Mouse (Mus musculus): ENCODE measurements around the gene Tmem211. TPM values are rescaled to one million over a fixed set of nuclear protein-coding genes. Genes with fewer than 3 reads are reported as not detected.

Gene Tmem211
- polyA plus RNA-seq, 1 experiment from 2014 or later = not detected

DNA sequence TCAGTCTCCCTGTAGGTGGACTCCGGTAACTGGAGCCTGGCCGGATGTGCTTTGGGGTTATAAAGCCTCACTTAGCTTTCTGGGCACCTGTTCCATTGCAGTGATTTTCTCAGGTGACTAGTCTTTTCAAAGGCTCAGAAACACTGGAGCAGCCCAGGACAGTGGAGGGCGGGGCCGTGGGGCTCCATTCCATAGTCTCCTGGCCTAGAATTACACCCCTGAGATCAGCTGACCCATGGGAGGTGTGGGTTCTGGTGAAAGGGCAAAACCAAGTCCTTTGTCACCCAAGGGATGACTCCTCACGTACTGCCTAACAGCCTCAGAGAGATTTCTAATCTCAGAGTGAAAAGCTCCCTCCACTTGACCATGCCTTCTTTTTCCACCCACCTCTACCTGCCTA lies 3.5 kb downstream of the Tmem211 start:
- H3K9me3 ChIP-seq (replicated peaks; ENCODE audit: control insufficient read depth, low read length) = no peaks in the 10 kb centered on the region
- no peak overlapping the region for H3K27ac ChIP-seq (ENCODE audit: low read length)
- no peaks in the 10 kb centered on the region; the same call in 1 of the 2 replicates for H3K4me1 ChIP-seq (ENCODE audit: control insufficient read depth, low read depth, low read length)
- ATAC-seq (ENCODE audit: low read depth) = no peak
- H3K36me3 ChIP-seq (ENCODE audit: control insufficient read depth, insufficient read depth) = no peaks in the 10 kb centered on the region
- 51% methylated on average over 5 of the region's 5 CpGs for WGBS (ENCODE audit: insufficient replicate concordance)
- no peaks in the 10 kb centered on the region; the same call in 1 of the 2 replicates for H3K27me3 ChIP-seq (ENCODE audit: control insufficient read depth, insufficient read depth, low read depth, low read length)
- H3K9ac ChIP-seq (ENCODE audit: low read depth, low read length) = no peak overlapping the region
- no peak overlapping the region for H3K4me3 ChIP-seq (ENCODE audit: low read depth, low read length)
- no peak overlapping the region for H3K4me2 ChIP-seq (ENCODE audit: low read depth, low read length)

DNA sequence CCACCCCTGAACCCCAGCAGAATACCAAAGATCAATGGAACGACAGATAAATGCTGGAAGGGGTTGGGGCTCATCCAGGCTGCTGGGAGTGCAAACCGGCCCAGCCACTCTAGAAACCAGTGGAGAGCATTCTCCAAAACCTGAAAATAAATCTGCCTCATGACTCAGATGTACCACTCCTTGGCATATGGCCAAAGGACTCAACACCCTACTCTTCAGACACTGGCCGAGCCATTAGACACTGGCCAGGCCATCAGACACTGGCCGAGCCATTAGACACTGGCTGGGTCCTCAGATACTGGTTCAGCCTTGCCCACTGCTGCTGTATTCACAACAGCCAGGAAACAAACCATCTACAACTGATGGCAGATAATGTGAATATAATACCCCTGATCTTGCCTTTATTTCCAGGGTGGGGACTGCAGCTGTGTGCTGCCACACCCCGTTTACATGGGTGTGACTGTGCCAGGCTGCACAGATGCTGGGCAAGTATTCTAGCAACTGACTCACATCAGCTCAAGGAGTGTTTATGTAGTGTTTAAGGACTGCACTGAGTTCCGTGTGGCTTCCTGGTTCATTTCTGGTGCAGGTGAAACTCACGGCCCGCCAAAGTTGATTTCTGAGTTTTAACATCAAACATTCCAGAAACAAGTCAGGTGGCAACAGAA lies 22.7 kb downstream of the Tmem211 start:
- Histone ChIP-seq H3K27ac (ENCODE audit: low read length) (no peak overlapping the region), H3K36me3 (ENCODE audit: control insufficient read depth, insufficient read depth) (no peaks in the 10 kb centered on the region), H3K9me3 (replicated peaks; ENCODE audit: control insufficient read depth, low read length) (no peaks in the 10 kb centered on the region), H3K4me1 (ENCODE audit: control insufficient read depth, low read depth, low read length) (no peaks in the 10 kb centered on the region), H3K9ac (ENCODE audit: low read depth, low read length) (no peak overlapping the region), H3K4me3 (ENCODE audit: low read depth, low read length) (no peak overlapping the region), H3K4me2 (ENCODE audit: low read depth, low read length) (no peak overlapping the region), H3K27me3 (ENCODE audit: control insufficient read depth, insufficient read depth, low read depth, low read length) (no peaks in the 10 kb centered on the region)
- 59% methylated on average over 8 of the region's 8 CpGs for WGBS (ENCODE audit: insufficient replicate concordance)
- no peak for ATAC-seq (ENCODE audit: low read depth)

DNA sequence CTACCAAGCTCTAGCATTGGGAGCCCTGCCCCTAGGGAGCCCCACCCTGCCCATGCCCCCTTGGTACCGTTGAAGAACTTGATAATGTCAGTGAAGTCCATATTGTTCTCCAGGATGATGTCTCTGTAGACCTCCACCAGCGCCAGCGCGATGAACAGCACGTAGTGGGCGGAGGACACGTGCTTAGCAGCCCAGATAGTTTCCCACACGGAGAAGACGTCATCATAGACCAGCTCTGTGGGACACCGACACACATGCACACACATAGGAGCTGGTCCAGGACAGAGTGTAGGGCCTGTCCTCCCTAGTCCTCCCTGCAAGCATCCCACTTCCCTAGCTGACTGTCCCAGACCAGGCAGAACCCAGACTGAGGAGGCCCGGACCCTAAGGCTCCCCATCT lies 24.1 kb downstream of the Tmem211 start:
- 75% methylated on average over 11 of the region's 11 CpGs for WGBS (ENCODE audit: insufficient replicate concordance)
- Histone ChIP-seq H3K36me3 (ENCODE audit: control insufficient read depth, insufficient read depth) (no peaks in the 10 kb centered on the region), H3K9ac (ENCODE audit: low read depth, low read length) (no peak overlapping the region), H3K4me2 (ENCODE audit: low read depth, low read length) (no peak overlapping the region), H3K27ac (ENCODE audit: low read length) (no peak overlapping the region), H3K9me3 (replicated peaks; ENCODE audit: control insufficient read depth, low read length) (no peaks in the 10 kb centered on the region), H3K4me1 (ENCODE audit: control insufficient read depth, low read depth, low read length) (no peaks in the 10 kb centered on the region), H3K27me3 (ENCODE audit: control insufficient read depth, insufficient read depth, low read depth, low read length) (no peaks in the 10 kb centered on the region), H3K4me3 (ENCODE audit: low read depth, low read length) (no peak overlapping the region)
- no peak for ATAC-seq (ENCODE audit: low read depth)

DNA sequence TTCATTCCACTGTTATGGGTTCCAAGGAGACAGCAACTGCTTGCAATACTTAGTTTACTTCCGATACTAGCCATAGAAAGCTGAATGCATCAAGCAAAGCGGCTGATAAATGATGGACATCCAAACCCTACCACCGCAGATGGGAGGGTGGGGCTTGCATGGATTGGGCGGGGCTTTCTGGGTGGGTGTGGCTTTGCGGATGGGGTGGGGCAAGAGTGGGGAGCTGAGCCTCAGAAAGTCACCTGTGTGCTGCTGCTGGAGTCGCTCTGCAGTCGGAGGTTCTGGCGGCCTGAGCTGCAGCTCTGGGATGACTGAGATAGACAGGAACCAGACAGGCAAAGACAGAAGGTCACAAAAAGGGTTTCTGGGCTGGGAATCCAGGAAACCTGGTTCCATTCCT lies 38.9 kb downstream of the Tmem211 start:
- H3K4me3 ChIP-seq (ENCODE audit: low read depth, low read length) = no peak overlapping the region
- H3K9me3 ChIP-seq (replicated peaks; ENCODE audit: control insufficient read depth, low read length) = 0 out of 2 replicates have a peak, but pooled peaks cover 3% of the 10 kb centered on the region
- no peak overlapping the region for H3K27ac ChIP-seq (ENCODE audit: low read length)
- H3K27me3 ChIP-seq (ENCODE audit: control insufficient read depth, insufficient read depth, low read depth, low read length) = no peaks in the 10 kb centered on the region
- H3K4me1 ChIP-seq (ENCODE audit: control insufficient read depth, low read depth, low read length) = no peaks in the 10 kb centered on the region
- no peaks in the 10 kb centered on the region for H3K36me3 ChIP-seq (ENCODE audit: control insufficient read depth, insufficient read depth)
- no peak for ATAC-seq (ENCODE audit: low read depth)
- 64% methylated on average over 8 of the region's 8 CpGs for WGBS (ENCODE audit: insufficient replicate concordance)
- H3K4me2 ChIP-seq (ENCODE audit: low read depth, low read length) = no peak overlapping the region
- H3K9ac ChIP-seq (ENCODE audit: low read depth, low read length) = no peak overlapping the region

DNA sequence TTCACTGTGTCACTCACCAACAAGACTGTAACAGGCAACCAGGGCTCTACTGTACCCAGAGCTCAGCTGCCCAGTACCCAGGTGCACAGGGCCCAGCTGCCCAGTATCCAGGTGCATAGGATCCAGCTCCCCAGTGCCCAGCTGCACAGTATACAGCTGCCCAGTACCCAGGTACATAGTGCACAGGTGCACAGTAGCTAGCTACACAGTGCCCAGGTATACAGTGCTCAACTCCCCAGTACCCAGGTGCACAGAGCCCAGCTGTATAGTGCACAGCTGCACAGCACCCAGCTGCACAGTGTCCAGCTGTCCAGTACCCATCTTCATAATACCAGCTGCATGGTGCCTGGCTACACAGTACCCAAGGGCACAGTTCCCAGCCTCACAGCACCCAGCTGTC lies 41.5 kb downstream of the Tmem211 start:
- no peak overlapping the region for H3K9ac ChIP-seq (ENCODE audit: low read depth, low read length)
- 0 out of 2 replicates have a peak, but pooled peaks cover 3% of the 10 kb centered on the region for H3K9me3 ChIP-seq (replicated peaks; ENCODE audit: control insufficient read depth, low read length)
- no peak for ATAC-seq (ENCODE audit: low read depth)
- H3K4me3 ChIP-seq (ENCODE audit: low read depth, low read length) = no peak overlapping the region
- no peak overlapping the region for H3K27ac ChIP-seq (ENCODE audit: low read length)
- no peak overlapping the region for H3K4me2 ChIP-seq (ENCODE audit: low read depth, low read length)
- H3K27me3 ChIP-seq (ENCODE audit: control insufficient read depth, insufficient read depth, low read depth, low read length) = no peaks in the 10 kb centered on the region
- H3K36me3 ChIP-seq (ENCODE audit: control insufficient read depth, insufficient read depth) = no peaks in the 10 kb centered on the region
- H3K4me1 ChIP-seq (ENCODE audit: control insufficient read depth, low read depth, low read length) = no peaks in the 10 kb centered on the region

DNA sequence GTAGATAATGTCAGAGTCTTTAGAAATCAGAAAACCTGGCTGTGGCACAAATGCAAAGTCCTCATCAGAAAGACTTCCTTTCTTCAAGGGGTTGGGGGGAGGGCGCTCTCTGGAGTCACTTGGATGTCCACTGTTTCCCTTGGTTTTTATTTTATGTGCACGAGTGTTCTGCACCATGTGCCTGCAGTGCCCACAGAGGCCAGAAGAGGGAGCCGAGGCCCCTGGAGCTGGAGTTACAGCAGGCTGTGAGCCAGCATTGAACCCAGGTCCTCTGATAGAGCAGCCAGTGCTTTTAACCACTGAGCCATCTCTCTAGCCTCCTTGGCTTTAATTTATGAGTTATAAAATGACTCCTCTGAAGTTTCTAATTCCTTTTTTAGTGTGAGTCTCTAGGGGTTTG lies 43.3 kb downstream of the Tmem211 start:
- H3K27ac ChIP-seq (ENCODE audit: low read length) = no peak overlapping the region
- H3K4me3 ChIP-seq (ENCODE audit: low read depth, low read length) = no peak overlapping the region
- H3K4me2 ChIP-seq (ENCODE audit: low read depth, low read length) = no peak overlapping the region
- H3K36me3 ChIP-seq (ENCODE audit: control insufficient read depth, insufficient read depth) = no peaks in the 10 kb centered on the region
- H3K4me1 ChIP-seq (ENCODE audit: control insufficient read depth, low read depth, low read length) = no peaks in the 10 kb centered on the region
- ATAC-seq (ENCODE audit: low read depth) = no peak
- 51% methylated on average over 3 of the region's 3 CpGs for WGBS (ENCODE audit: insufficient replicate concordance)
- H3K27me3 ChIP-seq (ENCODE audit: control insufficient read depth, insufficient read depth, low read depth, low read length) = no peaks in the 10 kb centered on the region
- H3K9ac ChIP-seq (ENCODE audit: low read depth, low read length) = no peak overlapping the region
- 0 out of 2 replicates have a peak, but pooled peaks cover 3% of the 10 kb centered on the region for H3K9me3 ChIP-seq (replicated peaks; ENCODE audit: control insufficient read depth, low read length)

DNA sequence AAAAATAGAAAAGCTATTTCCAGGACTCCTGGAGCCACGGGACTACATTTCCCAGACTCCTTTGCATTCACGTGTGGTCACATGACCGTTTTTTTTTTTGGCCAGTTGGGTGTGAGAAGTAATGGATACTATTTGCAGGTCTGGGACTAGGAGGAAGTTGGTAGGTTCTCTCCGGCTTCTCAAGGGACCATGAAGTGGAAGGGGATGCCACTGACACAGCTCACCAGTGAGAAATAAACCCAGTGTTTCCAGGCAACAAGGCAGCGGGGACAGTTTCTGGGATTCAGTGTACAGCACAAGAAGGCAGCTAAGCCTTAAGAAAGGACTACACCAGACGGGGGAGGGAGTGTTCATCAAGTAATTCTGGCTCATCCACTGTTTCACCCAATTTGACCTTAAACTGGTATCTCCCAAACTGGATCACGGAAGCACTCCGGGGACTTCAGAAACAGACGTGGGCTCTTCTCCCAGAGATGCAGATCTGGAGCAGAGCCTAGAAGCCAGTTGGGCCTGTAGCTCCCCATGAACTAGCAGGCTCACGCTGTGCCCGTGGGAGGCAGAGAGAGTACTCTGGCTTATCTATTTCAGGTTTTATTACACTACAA lies 44.6 kb downstream of the Tmem211 start:
- Histone ChIP-seq H3K9me3 (replicated peaks; ENCODE audit: control insufficient read depth, low read length) (0 out of 2 replicates have a peak, but pooled peaks cover 3% of the 10 kb centered on the region), H3K4me3 (ENCODE audit: low read depth, low read length) (no peak overlapping the region), H3K9ac (ENCODE audit: low read depth, low read length) (no peak overlapping the region), H3K27ac (ENCODE audit: low read length) (no peak overlapping the region), H3K36me3 (ENCODE audit: control insufficient read depth, insufficient read depth) (no peaks in the 10 kb centered on the region), H3K27me3 (ENCODE audit: control insufficient read depth, insufficient read depth, low read depth, low read length) (no peaks in the 10 kb centered on the region), H3K4me2 (ENCODE audit: low read depth, low read length) (no peak overlapping the region), H3K4me1 (ENCODE audit: control insufficient read depth, low read depth, low read length) (no peaks in the 10 kb centered on the region)
- no peak for ATAC-seq (ENCODE audit: low read depth)
- 55% methylated on average over 11 of the region's 11 CpGs for WGBS (ENCODE audit: insufficient replicate concordance)

DNA sequence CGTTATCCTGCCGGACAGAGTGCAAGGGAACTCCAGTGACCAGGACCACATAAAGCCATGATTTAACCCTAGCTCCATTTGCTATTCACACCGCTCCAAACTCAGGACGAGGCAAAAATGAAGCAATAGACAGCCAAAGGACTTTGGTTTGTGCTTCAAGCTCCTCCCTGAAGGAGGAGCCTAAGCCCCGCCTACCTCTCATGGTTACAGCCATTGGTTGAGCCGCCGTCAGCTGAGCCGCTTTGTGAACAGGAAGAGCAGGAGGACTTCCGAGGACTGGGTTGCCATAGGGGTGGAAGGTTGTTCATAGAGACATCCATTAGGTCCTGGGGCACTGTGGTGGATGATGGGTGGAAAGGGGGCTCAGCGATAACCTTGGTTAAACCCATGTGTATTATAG lies 49.1 kb downstream of the Tmem211 start:
- H3K4me3 ChIP-seq (ENCODE audit: low read depth, low read length) = no peak overlapping the region
- H3K36me3 ChIP-seq (ENCODE audit: control insufficient read depth, insufficient read depth) = no peaks in the 10 kb centered on the region
- no peaks in the 10 kb centered on the region for H3K9me3 ChIP-seq (replicated peaks; ENCODE audit: control insufficient read depth, low read length)
- no peak overlapping the region for H3K9ac ChIP-seq (ENCODE audit: low read depth, low read length)
- WGBS (ENCODE audit: insufficient replicate concordance) = 61% methylated on average over 10 of the region's 10 CpGs
- H3K4me1 ChIP-seq (ENCODE audit: control insufficient read depth, low read depth, low read length) = no peaks in the 10 kb centered on the region
- no peak overlapping the region for H3K27ac ChIP-seq (ENCODE audit: low read length)
- H3K4me2 ChIP-seq (ENCODE audit: low read depth, low read length) = no peak overlapping the region
- no peak for ATAC-seq (ENCODE audit: low read depth)
- H3K27me3 ChIP-seq (ENCODE audit: control insufficient read depth, insufficient read depth, low read depth, low read length) = no peaks in the 10 kb centered on the region

DNA sequence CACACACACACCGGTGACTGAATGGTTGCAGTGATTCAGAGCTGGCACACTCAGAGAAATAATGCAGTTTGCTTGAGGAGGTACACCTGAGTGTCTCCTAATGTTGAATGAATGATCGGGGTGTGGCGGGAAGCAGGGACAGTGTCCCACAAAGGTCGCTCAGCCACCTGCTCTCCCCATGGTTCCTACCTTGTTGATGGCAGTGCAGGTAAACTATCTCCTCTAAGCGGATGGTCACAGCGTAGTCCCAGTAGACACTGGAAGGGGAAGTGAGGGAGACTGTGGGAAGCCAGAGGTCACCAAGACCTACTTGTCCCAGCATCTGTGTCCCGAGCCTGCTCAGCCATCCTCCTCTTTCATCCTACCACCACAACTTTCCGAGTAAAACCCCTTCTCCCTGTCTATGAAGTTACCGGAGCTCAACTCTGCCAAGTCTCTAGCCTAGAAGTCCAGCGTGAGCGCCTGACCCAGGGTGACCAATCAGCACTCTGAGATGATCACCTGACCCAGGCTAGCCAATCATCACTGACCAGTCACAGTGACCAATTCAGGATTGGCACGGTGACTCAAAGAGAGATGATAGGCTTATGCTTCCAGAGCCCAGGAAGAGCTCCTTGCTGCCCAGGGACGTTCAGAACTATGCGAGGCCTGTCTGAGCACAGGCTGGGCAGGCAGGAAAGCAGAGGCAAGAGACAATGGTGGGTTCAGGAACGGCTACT lies 53.6 kb downstream of the Tmem211 start:
- H3K36me3 ChIP-seq (ENCODE audit: control insufficient read depth, insufficient read depth) = no peaks in the 10 kb centered on the region
- ATAC-seq (ENCODE audit: low read depth) = peak; percentile 84
- H3K9me3 ChIP-seq (replicated peaks; ENCODE audit: control insufficient read depth, low read length) = no peaks in the 10 kb centered on the region
- no peaks in the 10 kb centered on the region for H3K4me1 ChIP-seq (ENCODE audit: control insufficient read depth, low read depth, low read length)
- 24% methylated on average over 15 of the region's 15 CpGs for WGBS (ENCODE audit: insufficient replicate concordance)
- H3K27me3 ChIP-seq (ENCODE audit: control insufficient read depth, insufficient read depth, low read depth, low read length) = no peaks in the 10 kb centered on the region
- no peak overlapping the region for H3K27ac ChIP-seq (ENCODE audit: low read length)
- no peak overlapping the region for H3K9ac ChIP-seq (ENCODE audit: low read depth, low read length)
- H3K4me2 ChIP-seq (ENCODE audit: low read depth, low read length) = peak overlapping the region; percentile 19
- peak overlapping the region; percentile 35 for H3K4me3 ChIP-seq (ENCODE audit: low read depth, low read length)
